Mouse (Mus musculus): Measurements from ENCODE around the gene Snrpd3. TPM values are rescaled to one million over a fixed set of nuclear protein-coding genes. Genes with fewer than 3 reads are reported as not detected.

The Snrpd3 gene
- polyA plus RNA-seq, 1 experiment: not detected

DNA sequence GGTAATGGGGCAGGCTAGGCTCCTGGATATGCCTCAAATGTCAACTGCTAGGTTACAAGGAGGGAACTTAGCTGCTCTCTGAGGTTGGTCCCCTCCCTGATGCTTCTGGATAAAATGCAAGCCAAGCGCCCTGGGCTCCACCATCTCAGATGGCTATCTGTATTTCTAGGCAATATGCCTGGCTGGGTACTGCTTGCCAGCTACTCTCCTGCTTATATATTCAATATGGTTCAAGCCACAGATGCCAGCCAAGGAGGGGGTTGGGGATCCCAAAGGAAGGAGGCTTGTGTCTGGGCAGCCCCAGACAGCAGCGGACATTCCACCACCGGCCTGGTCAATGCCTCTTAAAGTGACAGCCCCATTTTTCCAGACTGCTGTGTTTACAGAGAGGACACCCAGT, 41.2 kb downstream of the Snrpd3 start:
- TF ChIP-seq CTCF (IDR thresholded peaks at IDR 0.05; ENCODE audit: insufficient read depth, low read depth, low read length) (no peak), POLR2A (IDR thresholded peaks at IDR 0.05; ENCODE audit: insufficient read depth, low read depth, low read length) (no peak)
- Histone ChIP-seq H3K4me3 (ENCODE audit: insufficient read depth, low read depth, low read length) (no peak overlapping the region), H3K27ac (ENCODE audit: insufficient read depth, low read depth, low read length) (no peak overlapping the region), H3K4me1 (ENCODE audit: control insufficient read depth, insufficient read depth, low read length) (peaks cover 20% of the 10 kb centered on the region)
- WGBS: 49% methylated on average over 3 of the region's 3 CpGs

DNA sequence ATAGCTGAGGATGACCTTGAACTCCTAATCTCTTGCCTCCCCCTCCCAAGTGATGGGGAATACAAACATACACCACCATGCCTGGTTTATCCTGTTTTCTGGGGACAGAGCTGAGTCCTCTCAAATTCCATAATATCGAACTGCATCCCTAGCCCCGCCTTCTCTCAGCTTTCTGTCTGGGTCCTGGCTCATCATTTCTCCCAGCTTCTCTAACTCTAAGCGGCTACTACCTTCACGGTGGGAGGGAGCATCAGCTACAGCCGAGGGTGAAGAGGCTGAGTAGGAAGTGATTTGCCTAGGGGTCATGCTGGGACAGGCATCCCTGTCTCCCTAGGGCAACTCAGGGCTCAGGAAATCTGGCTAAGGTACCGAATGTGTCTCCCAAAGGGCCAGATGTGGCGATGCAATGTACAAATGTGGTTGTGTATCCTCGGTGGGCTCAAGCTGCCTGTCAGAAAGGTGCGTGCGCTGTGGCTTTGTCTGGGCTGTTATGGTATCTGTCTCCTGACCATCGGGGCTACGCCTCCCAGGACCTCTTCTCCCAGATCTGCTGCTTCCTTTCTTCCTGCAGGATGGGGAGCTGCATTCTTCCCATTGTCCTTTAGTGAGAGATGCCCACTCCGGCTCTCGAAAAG, 41.8 kb downstream of the Snrpd3 start:
- no peak for TF ChIP-seq POLR2A (IDR thresholded peaks at IDR 0.05; ENCODE audit: insufficient read depth, low read depth, low read length)
- no peak for TF ChIP-seq CTCF (IDR thresholded peaks at IDR 0.05; ENCODE audit: insufficient read depth, low read depth, low read length)
- Histone ChIP-seq H3K4me3 (ENCODE audit: insufficient read depth, low read depth, low read length) (peak overlapping the region; percentile 59), H3K4me1 (ENCODE audit: control insufficient read depth, insufficient read depth, low read length) (peaks cover 14% of the 10 kb centered on the region), H3K27ac (ENCODE audit: insufficient read depth, low read depth, low read length) (no peak overlapping the region)
- WGBS: 14% methylated on average over 14 of the region's 14 CpGs

GRCm38 (mm10) chr10:75559676-75560548, 42.6 kb downstream of the Snrpd3 start, which contains the start of gene Lrrc75b:
TSS of gene Lrrc75b (minus strand) at chr10:75560330.
- no peak within 1 kb of the TSS for H3K27ac ChIP-seq (ENCODE audit: insufficient read depth, low read depth, low read length)
- H3K4me1 ChIP-seq (ENCODE audit: control insufficient read depth, insufficient read depth, low read length): peaks cover 14% of the 10 kb centered on the region
- WGBS: 1% methylated on average over 75 of the region's 75 CpGs
- H3K4me3 ChIP-seq (ENCODE audit: insufficient read depth, low read depth, low read length): peak within 1 kb of the TSS; percentile 59
- no peak for TF ChIP-seq POLR2A (IDR thresholded peaks at IDR 0.05; ENCODE audit: insufficient read depth, low read depth, low read length)
- no peak for TF ChIP-seq CTCF (IDR thresholded peaks at IDR 0.05; ENCODE audit: insufficient read depth, low read depth, low read length)

DNA sequence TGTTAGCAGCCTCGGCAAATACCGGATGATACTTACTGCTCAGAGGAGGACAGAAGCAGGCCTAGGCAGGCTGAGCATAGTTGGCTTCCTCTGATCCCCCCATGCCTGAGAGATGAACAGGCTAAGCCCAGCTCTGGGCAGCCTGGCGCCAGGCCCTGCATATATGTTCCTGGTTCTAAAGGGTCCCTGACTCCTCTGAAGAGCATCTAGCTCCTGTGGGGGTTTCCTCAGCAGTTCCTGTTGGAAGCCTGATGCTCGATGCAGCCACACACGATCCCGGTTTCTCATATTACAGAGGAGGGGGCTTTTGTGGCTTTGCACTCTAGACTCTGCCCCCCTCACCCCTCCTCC, 43.2 kb downstream of the Snrpd3 start:
- Histone ChIP-seq H3K4me1 (ENCODE audit: control insufficient read depth, insufficient read depth, low read length) (peaks cover 14% of the 10 kb centered on the region), H3K4me3 (ENCODE audit: insufficient read depth, low read depth, low read length) (peak overlapping the region; percentile 59), H3K27ac (ENCODE audit: insufficient read depth, low read depth, low read length) (no peak overlapping the region)
- WGBS: 50% methylated on average over 6 of the region's 6 CpGs
- TF ChIP-seq POLR2A (IDR thresholded peaks at IDR 0.05; ENCODE audit: insufficient read depth, low read depth, low read length) (no peak), CTCF (IDR thresholded peaks at IDR 0.05; ENCODE audit: insufficient read depth, low read depth, low read length) (no peak)

GRCm38 (mm10) chr10:75561071-75561654, 43.8 kb downstream of the Snrpd3 start, which contains the start of gene Ggt1:
TSS of gene Ggt1 (plus strand) at chr10:75561604.
- Histone ChIP-seq H3K4me3 (ENCODE audit: insufficient read depth, low read depth, low read length) (peak within 1 kb of the TSS; percentile 59; the same call in 1 of the 2 replicates), H3K4me1 (ENCODE audit: control insufficient read depth, insufficient read depth, low read length) (peaks cover 14% of the 10 kb centered on the region), H3K27ac (ENCODE audit: insufficient read depth, low read depth, low read length) (no peak within 1 kb of the TSS)
- 78% methylated on average over 10 of the region's 10 CpGs for WGBS
- TF ChIP-seq CTCF (IDR thresholded peaks at IDR 0.05; ENCODE audit: insufficient read depth, low read depth, low read length) (no peak), POLR2A (IDR thresholded peaks at IDR 0.05; ENCODE audit: insufficient read depth, low read depth, low read length) (no peak)

DNA sequence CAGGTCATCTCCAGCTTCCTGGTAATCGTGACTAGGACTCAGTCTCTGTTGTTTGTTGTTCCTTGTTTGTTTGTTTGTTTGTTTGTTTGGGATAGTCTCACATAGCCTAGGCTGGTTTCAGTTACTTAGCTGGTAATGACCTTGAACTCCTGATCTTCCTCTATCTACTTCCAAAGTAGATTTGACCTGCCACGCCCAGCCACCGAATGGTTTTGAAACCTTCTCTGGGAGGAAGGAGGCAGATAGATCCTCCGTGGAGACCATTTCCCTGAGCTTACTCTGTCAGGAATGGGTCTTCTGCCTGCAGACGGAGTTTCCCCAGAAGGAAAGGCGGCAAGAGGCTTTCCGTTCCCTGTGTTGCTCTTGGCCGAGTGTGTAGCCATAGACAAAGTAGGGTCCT, 45.2 kb downstream of the Snrpd3 start:
- WGBS: 90% methylated on average over 8 of the region's 8 CpGs
- no peak overlapping the region for H3K27ac ChIP-seq (ENCODE audit: insufficient read depth, low read depth, low read length)
- no peak overlapping the region for H3K4me3 ChIP-seq (ENCODE audit: insufficient read depth, low read depth, low read length)

GRCm38 (mm10) chr10:75564687-75565265, 47.4 kb downstream of the Snrpd3 start:
- Histone ChIP-seq H3K4me1 (ENCODE audit: control insufficient read depth, insufficient read depth, low read length) (peaks cover 10% of the 10 kb centered on the region), H3K4me3 (ENCODE audit: insufficient read depth, low read depth, low read length) (no peak overlapping the region), H3K27ac (ENCODE audit: insufficient read depth, low read depth, low read length) (no peak overlapping the region)
- no peak for TF ChIP-seq CTCF (IDR thresholded peaks at IDR 0.05; ENCODE audit: insufficient read depth, low read depth, low read length)
- no peak for TF ChIP-seq POLR2A (IDR thresholded peaks at IDR 0.05; ENCODE audit: insufficient read depth, low read depth, low read length)
- 87% methylated on average over 12 of the region's 12 CpGs for WGBS

More for the DNA sequence above, 45.2 kb downstream of the Snrpd3 start:
- peaks cover 14% of the 10 kb centered on the region for H3K4me1 ChIP-seq (ENCODE audit: control insufficient read depth, insufficient read depth, low read length)
- TF ChIP-seq CTCF (IDR thresholded peaks at IDR 0.05; ENCODE audit: insufficient read depth, low read depth, low read length): no peak
- no peak for TF ChIP-seq POLR2A (IDR thresholded peaks at IDR 0.05; ENCODE audit: insufficient read depth, low read depth, low read length)

GRCm38 (mm10) chr10:75565436-75565835, 48.1 kb downstream of the Snrpd3 start:
- WGBS: 75% methylated on average over 6 of the region's 6 CpGs
- no peak for TF ChIP-seq CTCF (IDR thresholded peaks at IDR 0.05; ENCODE audit: insufficient read depth, low read depth, low read length)
- no peak for TF ChIP-seq POLR2A (IDR thresholded peaks at IDR 0.05; ENCODE audit: insufficient read depth, low read depth, low read length)
- Histone ChIP-seq H3K27ac (ENCODE audit: insufficient read depth, low read depth, low read length) (no peak overlapping the region), H3K4me1 (ENCODE audit: control insufficient read depth, insufficient read depth, low read length) (peaks cover 5% of the 10 kb centered on the region), H3K4me3 (ENCODE audit: insufficient read depth, low read depth, low read length) (no peak overlapping the region)
